Comparison of ENCODE assay signal across 17 mouse cellular contexts in genomic region chr7:117636713-117637112, GRCm38 (mm10).
A peak's percentile ranks its signal among the peaks of the same experiment; 100 is the strongest.
DNase-seq lines count a peak whose midpoint lies in the region; ATAC-seq lines count a peak whose summit lies in the region.
"Had no signal": no experiment of that assay in that cellular context is flagged by ENCODE, and none has a peak within 500 bp of the region (broad histone marks: within the 10 kb centered on the region; RNA-seq: fewer than 3 reads in every experiment).

No protein-coding gene starts in this region.

- H3K27me3 ChIP-seq in kidney, embryonic 16.5 days (ENCODE audit: insufficient read depth, low read length) = no peaks in the 10 kb centered on the region
- no peaks in the 10 kb centered on the region for H3K27me3 ChIP-seq in embryonic facial prominence, embryonic 10.5 days (replicated peaks; ENCODE audit: low read depth, poor library complexity, severe bottlenecking)
- H3K27me3 ChIP-seq: embryonic facial prominence, embryonic 12.5 days; forebrain, embryonic 12.5 days; limb, embryonic 15.5 days; midbrain, embryonic 13.5 days had no signal

- no peak overlapping the region for H3K4me2 ChIP-seq in kidney, embryonic 16.5 days (replicated peaks; ENCODE audit: low read depth, low read length)
- H3K4me2 ChIP-seq: embryonic facial prominence, embryonic 12.5 days; forebrain, embryonic 12.5 days; limb, embryonic 15.5 days; midbrain, embryonic 13.5 days had no signal

- peak; percentile 70; the same call in 1 of the 2 replicates for ATAC-seq in kidney, embryonic 16.5 days (ENCODE audit: low FRiP score, low TSS enrichment)
- peak; percentile 57 for ATAC-seq in megakaryocyte progenitor cell, adult 5-6 weeks (replicated peaks; ENCODE audit: poor library complexity)
- ATAC-seq: activated CD4-positive, CD25-positive, alpha-beta regulatory T cell, adult 4 months; intestine, embryonic 16.5 days; lung, postnatal 0 days; midbrain, embryonic 13.5 days had no signal

- H3K4me3 ChIP-seq in kidney, embryonic 16.5 days (ENCODE audit: low read length) = no peak overlapping the region
- H3K4me3 ChIP-seq in embryonic facial prominence, embryonic 10.5 days = no peak overlapping the region
- H3K4me3 ChIP-seq: embryonic facial prominence, embryonic 12.5 days; forebrain, embryonic 12.5 days; limb, embryonic 15.5 days; midbrain, embryonic 13.5 days had no signal

- peak; percentile 20 for DNase-seq in adrenal gland, postnatal 14 days
- DNase-seq in adrenal gland, adult 18-20 months (ENCODE audit: low spot score in 2 of 2) = no peak
- DNase-seq in kidney, adult 11 months = no peak
- DNase-seq in embryonic facial prominence, embryonic 10.5 days (ENCODE audit: low spot score) = peak; percentile 40
- DNase-seq in urinary bladder, postnatal 36 days (ENCODE audit: low spot score in 2 of 2) = no peak
- DNase-seq in frontal cortex, postnatal 10 days (ENCODE audit: low spot score in 2 of 2) = no peak
- DNase-seq: cerebellum, adult 11-12 months had no signal

- H3K9ac ChIP-seq in kidney, embryonic 16.5 days (replicated peaks; ENCODE audit: low read length) = no peak overlapping the region
- H3K9ac ChIP-seq: embryonic facial prominence, embryonic 12.5 days; forebrain, embryonic 12.5 days; limb, embryonic 15.5 days; midbrain, embryonic 13.5 days had no signal

- 78% methylated on average over 3 of the region's 3 CpGs for WGBS in kidney, embryonic 16.5 days
- 69% methylated on average over 3 of the region's 3 CpGs for WGBS in embryonic facial prominence, embryonic 10.5 days

- H3K27ac ChIP-seq in kidney, embryonic 16.5 days (ENCODE audit: low read length) = no peak overlapping the region
- no peak overlapping the region for H3K27ac ChIP-seq in embryonic facial prominence, embryonic 10.5 days (replicated peaks)
- H3K27ac ChIP-seq: embryonic facial prominence, embryonic 12.5 days; forebrain, embryonic 12.5 days; limb, embryonic 15.5 days; midbrain, embryonic 13.5 days; stomach, postnatal 0 days had no signal

- no peaks in the 10 kb centered on the region for H3K4me1 ChIP-seq in kidney, embryonic 16.5 days (ENCODE audit: insufficient read depth, low read length)
- H3K4me1 ChIP-seq in embryonic facial prominence, embryonic 10.5 days = no peaks in the 10 kb centered on the region
- H3K4me1 ChIP-seq: embryonic facial prominence, embryonic 12.5 days; limb, embryonic 15.5 days had no signal

- H3K36me3 ChIP-seq in kidney, embryonic 16.5 days (ENCODE audit: insufficient read depth, low read length) = 0 out of 2 replicates have a peak, but pooled peaks cover 8% of the 10 kb centered on the region
- H3K36me3 ChIP-seq in embryonic facial prominence, embryonic 10.5 days (replicated peaks) = no peaks in the 10 kb centered on the region
- H3K36me3 ChIP-seq: embryonic facial prominence, embryonic 12.5 days; midbrain, embryonic 13.5 days had no signal

- H3K9me3 ChIP-seq in kidney, embryonic 16.5 days (ENCODE audit: low read length) = no peaks in the 10 kb centered on the region
- no peaks in the 10 kb centered on the region for H3K9me3 ChIP-seq in embryonic facial prominence, embryonic 10.5 days
- H3K9me3 ChIP-seq: embryonic facial prominence, embryonic 12.5 days; forebrain, embryonic 12.5 days; limb, embryonic 15.5 days; midbrain, embryonic 13.5 days had no signal

Comparison
In these comparisons a context has a peak if more than half of its experiments do, and no peak if none do; other contexts are left out.
1. DNase-seq: peak in adrenal gland, postnatal 14 days (single experiment) and embryonic facial prominence, embryonic 10.5 days (single experiment); none in adrenal gland, adult 18-20 months (0 of 2), kidney, adult 11 months (single experiment), urinary bladder, postnatal 36 days (0 of 2) and frontal cortex, postnatal 10 days (0 of 2).